8 mouse cellular contexts compared by ENCODE assay signal in genomic region chr2:165880501-165881182, GRCm38 (mm10). TPM values are rescaled to one million over a fixed set of nuclear protein-coding genes. Genes with fewer than 3 reads are reported as not detected.
DNase-seq lines count a peak whose midpoint lies in the region; ATAC-seq and TF ChIP-seq lines count a peak whose summit lies in the region.

No protein-coding gene starts in this region.

- H3K27ac ChIP-seq in forebrain, embryonic 14.5 days (ENCODE audit: low read depth, low read length) = peak overlapping the region; percentile 100
- H3K27ac ChIP-seq in midbrain, embryonic 11.5 days (ENCODE audit: low read depth, low read length) = peak overlapping the region; percentile 94

- peak overlapping the region; percentile 68 for H3K4me3 ChIP-seq in G1E (ENCODE audit: low read depth, low read length)
- H3K4me3 ChIP-seq in forebrain, embryonic 14.5 days (ENCODE audit: low read depth, low read length) = peak overlapping the region; percentile 25
- H3K4me3 ChIP-seq in midbrain, embryonic 11.5 days (ENCODE audit: low read depth, low read length) = peak overlapping the region; percentile 18

- peaks cover 94% of the 10 kb centered on the region for H3K4me1 ChIP-seq in G1E (ENCODE audit: insufficient read depth, low read depth, low read length)
- H3K4me1 ChIP-seq in forebrain, embryonic 14.5 days (ENCODE audit: control insufficient read depth, insufficient read depth, low read length) = peaks cover 92% of the 10 kb centered on the region
- H3K4me1 ChIP-seq in midbrain, embryonic 11.5 days (ENCODE audit: control insufficient read depth, insufficient read depth, low read length) = peaks cover 98% of the 10 kb centered on the region

- peak overlapping the region; percentile 65 for H3K9ac ChIP-seq in forebrain, embryonic 14.5 days (ENCODE audit: low read length)
- H3K9ac ChIP-seq in midbrain, embryonic 11.5 days (ENCODE audit: low read length) = peak overlapping the region; percentile 63

- DNase-seq in G1E (ENCODE audit: low spot score) = no peak
- peak; percentile 95 for DNase-seq in cerebellum, adult 11 months
- DNase-seq in forebrain, embryonic 14.5 days (ENCODE audit: low spot score) = peak; percentile 78
- DNase-seq in heart, postnatal 4 days = peak; percentile 86
- DNase-seq in left cerebral cortex, postnatal 4 days = peak; percentile 89
- DNase-seq in midbrain, embryonic 11.5 days (ENCODE audit: low spot score, missing footprints) = peak; percentile 95
- DNase-seq in natural killer cell, adult 2 months (ENCODE audit: low spot score in 2 of 2) = no peak

- intact Hi-C loops in left cerebral cortex, postnatal 4 days (cut with DNase I) = no loop called here

- TF ChIP-seq CTCF in G1E (IDR thresholded peaks at IDR 0.05; ENCODE audit: low read depth, low read length) = no peak

- H3K4me2 ChIP-seq in forebrain, embryonic 14.5 days (ENCODE audit: low read length) = peak overlapping the region; percentile 64
- peak overlapping the region; percentile 60 for H3K4me2 ChIP-seq in midbrain, embryonic 11.5 days

- no peak for ATAC-seq in G1E (ENCODE audit: extremely low read depth, insufficient number of reproducible peaks, low FRiP score, poor library complexity, severe bottlenecking)
- ATAC-seq in forebrain, embryonic 14.5 days = peak; percentile 45
- ATAC-seq in midbrain, embryonic 11.5 days (ENCODE audit: low FRiP score) = no peak
- no peak for ATAC-seq in monocyte, adult 5-6 weeks (replicated peaks; ENCODE audit: insufficient number of reproducible peaks, low FRiP score, low TSS enrichment, poor library complexity, severe bottlenecking)

- H3K36me3 ChIP-seq in G1E (replicated peaks) = peaks cover 68% of the 10 kb centered on the region
- H3K36me3 ChIP-seq in forebrain, embryonic 14.5 days (ENCODE audit: control insufficient read depth, insufficient read depth, low read length) = no peaks in the 10 kb centered on the region
- no peaks in the 10 kb centered on the region for H3K36me3 ChIP-seq in midbrain, embryonic 11.5 days (ENCODE audit: control insufficient read depth, insufficient read depth, low read length)

- H3K27me3 ChIP-seq in G1E (ENCODE audit: insufficient read depth, low read length) = no peaks in the 10 kb centered on the region
- no peaks in the 10 kb centered on the region for H3K27me3 ChIP-seq in forebrain, embryonic 14.5 days (replicated peaks; ENCODE audit: control insufficient read depth, insufficient read depth, low read length)
- H3K27me3 ChIP-seq in midbrain, embryonic 11.5 days (ENCODE audit: control insufficient read depth, insufficient read depth, low read length) = no peaks in the 10 kb centered on the region

- 1% methylated on average over 15 of the region's 15 CpGs for WGBS in forebrain, embryonic 14.5 days
- WGBS in midbrain, embryonic 11.5 days = 5% methylated on average over 15 of the region's 15 CpGs

- no peaks in the 10 kb centered on the region for H3K9me3 ChIP-seq in G1E (replicated peaks)
- H3K9me3 ChIP-seq in forebrain, embryonic 14.5 days (replicated peaks; ENCODE audit: control insufficient read depth, low read length) = no peaks in the 10 kb centered on the region
- H3K9me3 ChIP-seq in midbrain, embryonic 11.5 days (ENCODE audit: control insufficient read depth, low read length) = no peaks in the 10 kb centered on the region

RNA-seq across cellular contexts. Expression of gene Zmynd8, which starts 18.2 kb away (rescaled TPM):
- total RNA-seq in G1E (2014; fragmentation: Nextera tagmentation) = 144 and 153 TPM in 2 replicates
- total RNA-seq in G1E (2017) = 42.5 and 54.5 TPM in 2 replicates
- polyA plus RNA-seq in G1E (2012) = 69.5 and 82.4 TPM in 2 replicates
- polyA plus RNA-seq in forebrain, embryonic 14.5 days (2014; fragmentation: Nextera tagmentation; extraction: Ambion mirVana) = 43.3 and 58.0 TPM in 2 replicates
- 10 to 100 TPM; 49.5 to 50.4 TPM for total RNA-seq in heart, postnatal 4 days (2021)
- 100 to 1,000 TPM; 118 to 120 TPM for total RNA-seq in left cerebral cortex, postnatal 4 days (2021)
- 43.1 and 45.6 TPM in 2 replicates for polyA plus RNA-seq in midbrain, embryonic 11.5 days (2014; fragmentation: Nextera tagmentation; extraction: Ambion mirVana)
- 42.6 to 54.2 TPM (median 44.4 TPM) in 3 replicates for total RNA-seq in monocyte, adult 5-6 weeks (2017)

Comparison
In these comparisons a context has a peak if more than half of its experiments do, and no peak if none do; other contexts are left out.
1. DNase-seq: peak in cerebellum, adult 11 months (single experiment), forebrain, embryonic 14.5 days (single experiment), heart, postnatal 4 days (single experiment), left cerebral cortex, postnatal 4 days (single experiment) and midbrain, embryonic 11.5 days (single experiment); none in G1E (single experiment) and natural killer cell, adult 2 months (0 of 2).
2. H3K4me3 ChIP-seq: peak in every context shown above with its lines; median percentile 68 in G1E; 25 in forebrain, embryonic 14.5 days; 18 in midbrain, embryonic 11.5 days.